Mouse (Mus musculus) spleen, adult 2 months (tissue): Measurements from ENCODE around the gene Oxa1l.

Source experiments
- CTCF ChIP-seq: fragments of 200-500 bp; IDR thresholded peaks from 2 replicates; pipeline ENCODE4 v1.5.1; 2011; ENCODE audit warnings: mild to moderate bottlenecking, inconsistent platforms; ENCODE audit not compliant: insufficient read depth, insufficient read length, insufficient replicate concordance; ENCODE audit errors: extremely low read depth
- POLR2A ChIP-seq: fragments of 200-500 bp; IDR thresholded peaks from 2 replicates; pipeline ENCODE4 v1.6.1; 2011; ENCODE audit warnings: low read depth, low read length, inconsistent platforms

DNA sequence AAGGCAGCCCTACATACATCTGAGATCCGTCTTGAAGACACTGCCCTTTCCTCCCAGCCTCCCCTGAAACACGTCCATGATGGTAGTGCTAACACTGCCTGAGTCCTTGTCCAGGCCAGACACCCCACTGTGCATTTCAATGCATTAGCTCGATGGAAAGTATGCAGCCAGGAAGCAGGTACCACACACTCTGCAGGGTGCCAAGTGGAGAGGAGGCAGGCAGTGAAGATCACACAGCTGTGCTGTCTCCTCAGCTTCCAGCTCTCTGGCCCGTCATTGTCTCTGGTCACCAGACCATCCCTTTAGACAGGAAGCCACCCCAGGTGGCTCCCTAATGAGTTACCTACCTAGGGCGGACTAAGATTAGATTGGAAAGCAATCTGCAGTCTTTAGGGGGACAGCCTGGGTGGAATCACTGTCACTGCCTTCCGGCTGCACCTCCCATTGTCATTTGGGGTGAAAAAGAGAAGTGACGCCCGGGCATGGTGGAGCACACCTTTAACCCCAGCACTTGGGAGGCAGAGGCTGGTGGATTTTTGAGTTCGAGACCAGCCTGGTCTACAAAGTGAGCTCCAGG lies 51.5 kb downstream of the Oxa1l start:
- TF ChIP-seq POLR2A: no peak
- TF ChIP-seq CTCF: no peak
